Mouse (Mus musculus) stomach, embryonic 14.5 days (tissue): ENCODE data around the gene Oxsr1. TPM values are rescaled to one million over a fixed set of nuclear protein-coding genes. Genes with fewer than 3 reads are reported as not detected.
"Not testable (repeated sequence)": the region's sequence is repeated elsewhere in the genome, so short reads cannot be mapped to it uniquely, and the experiment has no call there.

Experiments used
- ATAC-seq: fragments of 200-750 bp; cut with Nextera tagmentation; 2 replicates; pipeline ENCODE4 v1.8.0; 2017; ENCODE audit warnings: low read depth, moderate TSS enrichment; ENCODE audit not compliant: insufficient number of reproducible peaks, insufficient read depth, low FRiP score
- H3K27ac ChIP-seq: fragments of 300-500 bp; sonication (generic); 2 replicates; pipeline ENCODE4 v1.5.1; 2014; ENCODE audit warnings: mild to moderate bottlenecking, low read length, moderate library complexity, mixed read lengths
- H3K27me3 ChIP-seq: fragments of 300-500 bp; sonication (generic); 2 replicates; pipeline ENCODE4 v1.6.1; 2014; ENCODE audit warnings: low read length, control low read depth, mixed read lengths; ENCODE audit not compliant: control insufficient read depth, insufficient read depth
- H3K36me3 ChIP-seq: fragments of 300-500 bp; sonication (generic); 2 replicates; pipeline ENCODE4 v1.6.1; 2014; ENCODE audit warnings: mild to moderate bottlenecking, control low read depth, low read length, moderate library complexity, mixed read lengths; ENCODE audit not compliant: control insufficient read depth, insufficient read depth
- H3K4me1 ChIP-seq: fragments of 300-500 bp; sonication (generic); 2 replicates; pipeline ENCODE4 v1.6.1; 2014; ENCODE audit warnings: low read length, control low read depth, mixed read lengths; ENCODE audit not compliant: control insufficient read depth, insufficient read depth
- H3K4me2 ChIP-seq: fragments of 300-500 bp; sonication (generic); replicated peaks from 2 replicates; pipeline ENCODE4 v1.6.1; 2014; ENCODE audit warnings: low read depth, low read length, control low read depth
- H3K4me3 ChIP-seq: fragments of 300-500 bp; sonication (generic); 2 replicates; pipeline ENCODE4 v1.5.1; 2014; ENCODE audit warnings: low read depth, low read length, control low read depth
- H3K9ac ChIP-seq: fragments of 300-500 bp; sonication (generic); replicated peaks from 2 replicates; pipeline ENCODE4 v1.6.1; 2014; ENCODE audit warnings: low read depth, mild to moderate bottlenecking, control low read depth, low read length, moderate library complexity, mixed read lengths
- H3K9me3 ChIP-seq: fragments of 300-500 bp; sonication (generic); 2 replicates; pipeline ENCODE4 v1.6.1; 2016; ENCODE audit warnings: low read depth, low read length, control low read depth; ENCODE audit not compliant: control insufficient read depth
- WGBS: fragments of 180-500 bp; shearing (Covaris S2); extraction: QIAGEN DNeasy Blood & Tissue Kit; methylation state at CpG from one replicate; pipeline ENCODE4 v1.1.7; 2014; 5-methylcytosine and 5-hydroxymethylcytosine counted together
- polyA plus RNA-seq: library from polyadenylated mRNA; unstranded; fragments of >200 nt; fragmentation: Nextera tagmentation; extraction: Ambion mirVana; gene quantifications from 2 replicates; pipeline ENCODE4 v1.2.1, GENCODE M21; 2014

Gene Oxsr1
- 16.6 and 16.9 TPM in 2 replicates for polyA plus RNA-seq

- Histone ChIP-seq H3K9ac (peak within 1 kb of the TSS; percentile 67), H3K4me2 (peak within 1 kb of the TSS; percentile 80), H3K4me3 (peak within 1 kb of the TSS; percentile 79), H3K4me1 (peaks cover 5% of the 10 kb centered on the region; the same call in 1 of the 2 replicates), H3K27me3 (no peaks in the 10 kb centered on the region), H3K36me3 (no peaks in the 10 kb centered on the region), H3K9me3 (no peaks in the 10 kb centered on the region), H3K27ac (peak within 1 kb of the TSS; percentile 90)
- peak; percentile 97 for ATAC-seq
- WGBS: under 1% methylated on average over 75 of the region's 76 CpGs
Observed at GRCm38 (mm10) chr9:119322289-119323259, at the start of gene Oxsr1. Gene Oxsr1 (minus strand): TSS chr9:119322427.

DNA sequence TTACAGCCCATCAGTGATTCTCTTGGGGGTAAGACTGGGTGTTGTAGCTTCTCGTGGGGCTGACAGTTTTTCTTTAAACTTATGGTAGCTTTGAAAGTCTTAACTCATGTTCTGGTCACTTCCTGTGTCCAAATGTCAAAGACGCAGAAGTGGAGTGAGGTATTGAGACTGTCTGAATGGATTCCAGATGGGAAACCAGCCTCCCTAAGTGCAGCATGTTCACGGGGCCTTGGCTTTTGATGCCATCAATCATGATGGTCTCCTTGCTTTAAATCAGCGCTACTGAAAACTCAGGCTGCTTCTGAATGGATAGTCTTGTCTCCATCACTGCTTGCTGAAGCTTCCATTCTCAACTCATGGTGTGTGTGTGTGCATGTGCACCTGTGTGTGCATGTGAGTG lies 49.0 kb upstream of the Oxsr1 start:
- Histone ChIP-seq H3K4me1 (no peaks in the 10 kb centered on the region), H3K4me2 (no peak overlapping the region), H3K36me3 (no peaks in the 10 kb centered on the region), H3K27ac (no peak overlapping the region), H3K9ac (no peak overlapping the region), H3K9me3 (no peaks in the 10 kb centered on the region), H3K27me3 (no peaks in the 10 kb centered on the region), H3K4me3 (no peak overlapping the region)
- ATAC-seq: no peak
- 58% methylated on average over 4 of the region's 4 CpGs for WGBS

DNA sequence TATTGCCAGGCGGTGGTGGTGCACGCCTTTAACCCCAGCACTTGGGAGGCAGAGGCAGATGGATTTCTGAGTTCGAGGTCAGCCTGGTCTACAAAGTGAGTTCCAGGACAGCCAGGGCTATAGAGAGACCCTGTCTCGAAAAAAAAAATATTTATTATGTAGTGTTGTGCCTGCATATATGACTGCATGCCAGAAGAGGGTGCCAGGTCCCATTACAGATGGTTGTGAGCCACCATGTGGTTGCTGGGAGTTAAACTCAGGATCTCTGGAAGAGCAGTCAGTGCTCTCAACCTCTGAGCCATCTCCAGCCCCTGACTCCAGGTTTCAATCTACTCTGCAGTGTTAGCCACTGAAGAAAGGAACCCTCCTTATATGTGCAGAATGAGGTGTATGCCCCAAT lies 48.5 kb upstream of the Oxsr1 start:
- H3K9ac ChIP-seq, H3K27ac ChIP-seq, H3K27me3 ChIP-seq, ATAC-seq, H3K4me2 ChIP-seq, H3K4me3 ChIP-seq, H3K36me3 ChIP-seq, H3K4me1 ChIP-seq, H3K9me3 ChIP-seq: not testable (repeated sequence)
- WGBS: 88% methylated on average over 4 of the region's 4 CpGs

DNA sequence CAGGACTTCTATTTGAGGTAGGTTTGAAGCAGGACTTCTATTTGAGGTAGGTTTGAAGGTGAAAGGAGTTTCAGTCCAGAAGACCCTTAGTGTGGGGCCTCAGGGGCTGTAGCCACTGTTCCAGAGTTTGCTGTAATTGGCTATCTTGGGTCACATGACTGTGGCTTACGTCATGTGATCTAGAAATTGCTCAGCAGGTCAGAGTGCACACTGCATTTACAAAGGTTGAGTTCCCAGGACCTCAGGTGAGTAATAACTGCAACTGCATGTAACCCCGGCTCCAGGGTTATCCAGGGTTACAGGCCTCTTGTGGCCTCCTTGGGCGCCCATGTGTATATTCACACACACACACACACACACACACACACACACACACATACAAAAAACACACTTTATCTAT lies 46.1 kb upstream of the Oxsr1 start:
- WGBS: 90% methylated on average over 3 of the region's 3 CpGs
- Histone ChIP-seq H3K4me1 (no peaks in the 10 kb centered on the region), H3K36me3 (no peaks in the 10 kb centered on the region), H3K4me3 (no peak overlapping the region), H3K27ac (no peak overlapping the region), H3K4me2 (no peak overlapping the region), H3K9ac (no peak overlapping the region), H3K9me3 (no peaks in the 10 kb centered on the region), H3K27me3 (no peaks in the 10 kb centered on the region)
- ATAC-seq: no peak

- 65% methylated on average over 7 of the region's 7 CpGs for WGBS
- Histone ChIP-seq H3K36me3 (no peaks in the 10 kb centered on the region), H3K4me2 (no peak within 1 kb of the TSS), H3K9me3 (no peaks in the 10 kb centered on the region), H3K27ac (no peak within 1 kb of the TSS), H3K4me1 (no peaks in the 10 kb centered on the region), H3K27me3 (no peaks in the 10 kb centered on the region), H3K9ac (no peak within 1 kb of the TSS), H3K4me3 (no peak within 1 kb of the TSS)
- ATAC-seq: no peak
Observed at GRCm38 (mm10) chr9:119365284-119365683, 43.1 kb upstream of the Oxsr1 start, which contains the start of gene Slc22a14. Gene Slc22a14 (minus strand): TSS chr9:119365553.

GRCm38 (mm10) chr9:119363229-119363628 lies 41.0 kb upstream of the Oxsr1 start:
- Histone ChIP-seq H3K4me1 (no peaks in the 10 kb centered on the region), H3K4me2 (no peak overlapping the region), H3K36me3 (no peaks in the 10 kb centered on the region), H3K27me3 (no peaks in the 10 kb centered on the region), H3K9me3 (no peaks in the 10 kb centered on the region), H3K4me3 (no peak overlapping the region), H3K27ac (no peak overlapping the region), H3K9ac (no peak overlapping the region)
- no peak for ATAC-seq
- 81% methylated on average over 12 of the region's 12 CpGs for WGBS

DNA sequence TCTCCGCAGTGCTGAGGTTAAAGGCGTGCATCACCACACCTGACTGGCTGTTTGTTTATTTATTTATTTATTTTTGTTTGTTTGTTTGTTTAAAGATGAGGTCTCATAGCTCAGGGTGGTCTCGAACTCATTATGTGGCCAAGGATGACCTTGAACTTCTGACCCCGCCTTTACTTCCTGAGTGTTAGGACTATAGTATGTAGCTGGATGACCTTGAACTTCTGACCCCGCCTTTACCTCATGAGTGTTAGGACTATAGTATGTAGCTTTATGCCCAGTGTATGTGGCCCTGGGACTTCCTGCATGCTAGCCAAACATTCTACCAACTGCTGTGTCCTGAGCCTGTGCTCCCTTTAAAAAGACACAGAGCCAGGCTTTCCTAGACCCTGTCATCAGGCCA lies 39.2 kb upstream of the Oxsr1 start:
- no peaks in the 10 kb centered on the region for H3K36me3 ChIP-seq
- no peak overlapping the region for H3K27ac ChIP-seq
- no peaks in the 10 kb centered on the region for H3K9me3 ChIP-seq
- H3K4me1 ChIP-seq: no peaks in the 10 kb centered on the region
- no peaks in the 10 kb centered on the region for H3K27me3 ChIP-seq
- H3K4me2 ChIP-seq: no peak overlapping the region
- WGBS: 86% methylated on average over 5 of the region's 5 CpGs
- H3K4me3 ChIP-seq: no peak overlapping the region
- no peak for ATAC-seq
- H3K9ac ChIP-seq: no peak overlapping the region

- WGBS: 40% methylated on average over 9 of the region's 9 CpGs
- Histone ChIP-seq H3K4me3 (peak overlapping the region; percentile 70), H3K9ac (peak overlapping the region; percentile 57), H3K4me1 (no peaks in the 10 kb centered on the region), H3K27me3 (no peaks in the 10 kb centered on the region), H3K9me3 (no peaks in the 10 kb centered on the region), H3K36me3 (no peaks in the 10 kb centered on the region), H3K4me2 (peak overlapping the region; percentile 85), H3K27ac (no peak overlapping the region)
- ATAC-seq: no peak
Observed at GRCm38 (mm10) chr9:119358058-119358429, 35.8 kb upstream of the Oxsr1 start.
